Mouse (Mus musculus) ES-Bruce4 (cell line): ENCODE results near the gene Tapbpl. TPM values are rescaled to one million over a fixed set of nuclear protein-coding genes. Genes with fewer than 3 reads are reported as not detected.
A peak's percentile ranks its signal among the peaks of the same experiment; 100 is the strongest.

ENCODE experiments used
- H3K27ac ChIP-seq: 2 replicates; pipeline ENCODE4 v1.5.1; 2012; ENCODE audit warnings: low read length, inconsistent platforms; ENCODE audit not compliant: insufficient read depth
- H3K27me3 ChIP-seq: 2 replicates; pipeline ENCODE4 v1.6.1; 2012; ENCODE audit warnings: mild to moderate bottlenecking, low read length, inconsistent platforms; ENCODE audit not compliant: control insufficient read depth, poor library complexity, insufficient read depth, severe bottlenecking
- H3K36me3 ChIP-seq: 2 replicates; pipeline ENCODE4 v1.6.1; 2012; ENCODE audit warnings: inconsistent platforms, mild to moderate bottlenecking, low read length, moderate library complexity; ENCODE audit not compliant: control insufficient read depth, poor library complexity, insufficient read depth, severe bottlenecking
- H3K4me1 ChIP-seq: one replicate; pipeline ENCODE4 v1.8.1; 2011; ENCODE audit warnings: low read length; ENCODE audit not compliant: control insufficient read depth, insufficient read depth
- H3K4me3 ChIP-seq: 2 replicates; pipeline ENCODE4 v1.5.1; 2011; ENCODE audit warnings: low read depth, mild to moderate bottlenecking, low read length
- H3K9ac ChIP-seq: 2 replicates; pipeline ENCODE4 v1.6.1; 2012; ENCODE audit warnings: low read depth, mild to moderate bottlenecking, inconsistent platforms; ENCODE audit not compliant: poor library complexity, severe bottlenecking
- H3K9me3 ChIP-seq: replicated peaks from 2 replicates; pipeline ENCODE4 v1.6.1; 2012; ENCODE audit warnings: mild to moderate bottlenecking, low read length, inconsistent platforms; ENCODE audit not compliant: control insufficient read depth, poor library complexity, insufficient read depth, severe bottlenecking
- CTCF ChIP-seq: IDR thresholded peaks from one replicate; pipeline ENCODE4 v1.8.1; 2011; ENCODE audit warnings: low read depth, low read length
- EP300 ChIP-seq: IDR thresholded peaks from 2 replicates; pipeline ENCODE4 v1.6.1; 2011; ENCODE audit warnings: low read depth, low read length; ENCODE audit not compliant: insufficient read depth
- POLR2A ChIP-seq: IDR thresholded peaks from one replicate; pipeline ENCODE4 v1.8.1; 2011; ENCODE audit warnings: low read length; ENCODE audit not compliant: insufficient read depth
- polyA plus RNA-seq: library from polyadenylated mRNA; stranded (reverse); fragments of >200 nt; gene quantifications from 2 replicates; pipeline ENCODE4 v1.2.4, GENCODE M21; 2011; ENCODE audit warnings: low read depth; ENCODE audit not compliant: missing spikeins, insufficient read depth, insufficient read length

Tapbpl gene
- polyA plus RNA-seq, 1 experiment = 3.9 TPM

GRCm38 (mm10) chr6:125260006-125260555, 28.4 kb upstream of the Tapbpl start:
- Histone ChIP-seq H3K9me3 (no peaks in the 10 kb centered on the region), H3K36me3 (no peaks in the 10 kb centered on the region), H3K9ac (no peak overlapping the region), H3K4me3 (no peak overlapping the region), H3K27me3 (no peaks in the 10 kb centered on the region), H3K27ac (no peak overlapping the region), H3K4me1 (peaks cover 2% of the 10 kb centered on the region)
- TF ChIP-seq CTCF = no peak
- TF ChIP-seq EP300 = no peak
- no peak for TF ChIP-seq POLR2A

GRCm38 (mm10) chr6:125256222-125256966, 24.7 kb upstream of the Tapbpl start:
- H3K4me1 ChIP-seq = peaks cover 2% of the 10 kb centered on the region
- no peak for TF ChIP-seq POLR2A
- no peak for TF ChIP-seq CTCF
- TF ChIP-seq EP300 = 0 out of 2 replicates have a peak, but pooled peaks have one; percentile 9
- H3K27ac ChIP-seq = no peak overlapping the region
- H3K27me3 ChIP-seq = no peaks in the 10 kb centered on the region
- no peaks in the 10 kb centered on the region for H3K9me3 ChIP-seq
- no peaks in the 10 kb centered on the region for H3K36me3 ChIP-seq
- no peak overlapping the region for H3K9ac ChIP-seq
- H3K4me3 ChIP-seq = no peak overlapping the region

- no peak overlapping the region for H3K27ac ChIP-seq
- H3K4me3 ChIP-seq = no peak overlapping the region
Measured at GRCm38 (mm10) chr6:125255516-125256044, 23.9 kb upstream of the Tapbpl start.

GRCm38 (mm10) chr6:125253863-125254715, 22.4 kb upstream of the Tapbpl start:
- TF ChIP-seq EP300 = no peak
- Histone ChIP-seq H3K4me3 (no peak overlapping the region), H3K4me1 (no peaks in the 10 kb centered on the region), H3K9me3 (no peaks in the 10 kb centered on the region), H3K27ac (no peak overlapping the region), H3K36me3 (no peaks in the 10 kb centered on the region), H3K9ac (no peak overlapping the region), H3K27me3 (no peaks in the 10 kb centered on the region)

More at GRCm38 (mm10) chr6:125255516-125256044, 23.9 kb upstream of the Tapbpl start:
- Histone ChIP-seq H3K27me3 (no peaks in the 10 kb centered on the region), H3K9me3 (no peaks in the 10 kb centered on the region), H3K4me1 (peaks cover 2% of the 10 kb centered on the region), H3K9ac (no peak overlapping the region), H3K36me3 (no peaks in the 10 kb centered on the region)
- TF ChIP-seq CTCF (no peak), EP300 (no peak), POLR2A (no peak)

- H3K9ac ChIP-seq = no peak overlapping the region
- no peaks in the 10 kb centered on the region for H3K4me1 ChIP-seq
- no peaks in the 10 kb centered on the region for H3K27me3 ChIP-seq
- TF ChIP-seq CTCF = no peak
- TF ChIP-seq EP300 = no peak
- TF ChIP-seq POLR2A = no peak
- H3K4me3 ChIP-seq = no peak overlapping the region
- no peaks in the 10 kb centered on the region for H3K36me3 ChIP-seq
- no peaks in the 10 kb centered on the region for H3K9me3 ChIP-seq
- H3K27ac ChIP-seq = no peak overlapping the region
Measured at GRCm38 (mm10) chr6:125252711-125253110, 21.1 kb upstream of the Tapbpl start.
